Mouse (Mus musculus) spleen, adult 2 months (tissue): Measurements from ENCODE around the gene Mcl1. TPM values are rescaled to one million over a fixed set of nuclear protein-coding genes. Genes with fewer than 3 reads are reported as not detected.

ENCODE experiments used
- DNase-seq, 2 experiments: peaks; one replicate each; pipeline versions ENCODE4 v3.0.0 to v3.0.0-alpha.2; 2012 to 2021; ENCODE audit warnings: low spot score in 2 of 2, low read depth in 1 of 2
- H3K27ac ChIP-seq: fragments of 200-500 bp; 2 replicates; pipeline ENCODE4 v1.5.1; 2012; ENCODE audit warnings: low read length, inconsistent platforms; ENCODE audit not compliant: insufficient read depth
- H3K27me3 ChIP-seq: fragments of 200-500 bp; 2 replicates; pipeline ENCODE4 v1.6.1; 2012; ENCODE audit warnings: mild to moderate bottlenecking, moderate library complexity, low read length, inconsistent platforms; ENCODE audit not compliant: control insufficient read depth, insufficient read depth
- H3K36me3 ChIP-seq: fragments of 200-500 bp; 2 replicates; pipeline ENCODE4 v1.6.1; 2012; ENCODE audit warnings: mild to moderate bottlenecking, low read length, inconsistent platforms; ENCODE audit not compliant: control insufficient read depth, insufficient read depth
- H3K4me1 ChIP-seq: fragments of 200-500 bp; 2 replicates; pipeline ENCODE4 v1.6.1; 2011; ENCODE audit warnings: inconsistent platforms; ENCODE audit not compliant: control insufficient read depth, insufficient read depth, insufficient read length
- H3K4me3 ChIP-seq: fragments of 200-500 bp; 2 replicates; pipeline ENCODE4 v1.5.1; 2011; ENCODE audit warnings: mild to moderate bottlenecking, inconsistent platforms; ENCODE audit not compliant: insufficient read depth, insufficient read length; ENCODE audit errors: extremely low read depth
- CTCF ChIP-seq: fragments of 200-500 bp; IDR thresholded peaks from 2 replicates; pipeline ENCODE4 v1.5.1; 2011; ENCODE audit warnings: mild to moderate bottlenecking, inconsistent platforms; ENCODE audit not compliant: insufficient read depth, insufficient read length, insufficient replicate concordance; ENCODE audit errors: extremely low read depth
- POLR2A ChIP-seq: fragments of 200-500 bp; IDR thresholded peaks from 2 replicates; pipeline ENCODE4 v1.6.1; 2011; ENCODE audit warnings: low read depth, low read length, inconsistent platforms
- WGBS: fragments of 180-500 bp; shearing (Covaris S2); methylation state at CpG from one replicate; pipeline ENCODE4 v1.1.7; 2018; 5-methylcytosine and 5-hydroxymethylcytosine counted together
- polyA plus RNA-seq: library from polyadenylated mRNA; depleted of rRNA; stranded (reverse); fragments of >200 nt; gene quantifications from 2 replicates; pipeline ENCODE4 v1.2.3, GENCODE M21; 2012

Mcl1 gene
- polyA plus RNA-seq, 1 experiment, result 169 TPM

DNA sequence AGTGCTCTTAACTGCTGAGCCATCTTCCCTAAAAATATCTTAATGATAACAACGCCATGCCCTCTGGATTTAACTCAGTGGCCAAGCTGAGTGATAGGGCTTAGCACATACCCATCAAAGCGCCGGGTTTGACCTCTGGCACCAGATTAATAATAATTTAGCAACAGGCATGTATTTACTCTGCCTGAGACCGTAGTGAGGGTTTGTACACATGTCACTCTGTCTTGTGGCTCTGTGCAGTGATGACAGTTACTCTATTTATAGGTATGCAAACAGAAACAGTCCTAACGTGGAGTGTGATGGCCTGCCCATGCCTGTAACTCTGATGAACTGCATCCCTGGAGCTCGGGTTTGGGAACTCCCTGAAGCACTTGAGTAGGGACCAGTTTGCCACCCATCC, 34.1 kb downstream of the Mcl1 start:
- Histone ChIP-seq H3K4me1 (peaks cover 10% of the 10 kb centered on the region; the same call in 1 of the 2 replicates), H3K4me3 (no peak overlapping the region), H3K27me3 (no peaks in the 10 kb centered on the region; the same call in 1 of the 2 replicates), H3K36me3 (no peaks in the 10 kb centered on the region), H3K27ac (no peak overlapping the region)
- TF ChIP-seq CTCF, result no peak
- TF ChIP-seq POLR2A, result no peak
- WGBS, result 54% methylated on average over 6 of the region's 6 CpGs
- DNase-seq, result no peak

DNA sequence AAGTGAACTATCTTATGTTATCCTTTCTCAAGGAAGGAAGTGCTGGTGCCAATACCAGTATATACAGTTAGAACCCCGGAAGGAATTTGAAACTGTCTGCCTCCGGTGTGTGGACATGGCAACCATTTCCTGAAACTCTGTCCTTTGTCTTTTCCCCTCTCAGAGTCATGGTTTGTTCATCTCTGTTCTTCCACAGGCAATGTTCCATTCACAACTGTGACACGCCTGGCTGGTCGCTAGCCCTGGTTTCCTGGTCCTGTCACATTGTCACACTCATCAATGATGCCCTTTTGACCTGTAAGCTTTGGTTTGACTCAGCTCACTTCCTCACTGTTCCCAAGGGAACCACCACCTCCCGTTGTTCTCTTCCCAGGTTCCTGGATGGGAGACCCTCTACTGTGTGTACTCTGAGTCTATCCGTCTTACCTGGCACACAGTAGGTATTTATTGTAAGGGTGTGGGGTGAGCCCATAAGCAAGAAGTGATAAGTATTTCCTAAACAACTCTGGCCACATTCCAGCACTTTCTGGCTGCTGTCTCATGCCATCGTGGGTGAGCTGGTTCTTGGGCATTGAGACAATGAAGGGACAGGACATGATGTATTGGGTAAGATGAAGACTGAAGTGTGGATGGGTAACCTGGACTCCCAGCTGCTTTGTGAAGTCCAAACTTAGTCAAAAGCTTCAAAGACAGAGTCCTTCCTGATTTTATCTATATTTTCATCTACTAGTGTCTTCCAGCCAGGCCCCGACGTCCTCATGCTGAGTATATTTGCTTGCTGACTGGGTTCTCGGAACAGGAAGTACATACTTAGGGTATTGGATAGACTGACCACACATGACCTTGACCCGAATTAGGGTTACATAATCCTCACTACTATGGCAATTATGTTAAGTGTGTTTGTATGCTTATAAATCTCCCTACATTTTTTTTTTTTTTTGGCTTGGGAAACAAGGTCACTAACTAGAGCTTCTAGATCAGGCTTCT, 35.5 kb downstream of the Mcl1 start:
- no peak overlapping the region for H3K27ac ChIP-seq
- TF ChIP-seq CTCF (no peak), POLR2A (no peak)
- H3K4me3 ChIP-seq, result no peak overlapping the region
- no peak for DNase-seq
- no peaks in the 10 kb centered on the region for H3K36me3 ChIP-seq
- 45% methylated on average over 11 of the region's 11 CpGs for WGBS
- H3K4me1 ChIP-seq, result peaks cover 10% of the 10 kb centered on the region; the same call in 1 of the 2 replicates
- no peaks in the 10 kb centered on the region for H3K27me3 ChIP-seq

DNA sequence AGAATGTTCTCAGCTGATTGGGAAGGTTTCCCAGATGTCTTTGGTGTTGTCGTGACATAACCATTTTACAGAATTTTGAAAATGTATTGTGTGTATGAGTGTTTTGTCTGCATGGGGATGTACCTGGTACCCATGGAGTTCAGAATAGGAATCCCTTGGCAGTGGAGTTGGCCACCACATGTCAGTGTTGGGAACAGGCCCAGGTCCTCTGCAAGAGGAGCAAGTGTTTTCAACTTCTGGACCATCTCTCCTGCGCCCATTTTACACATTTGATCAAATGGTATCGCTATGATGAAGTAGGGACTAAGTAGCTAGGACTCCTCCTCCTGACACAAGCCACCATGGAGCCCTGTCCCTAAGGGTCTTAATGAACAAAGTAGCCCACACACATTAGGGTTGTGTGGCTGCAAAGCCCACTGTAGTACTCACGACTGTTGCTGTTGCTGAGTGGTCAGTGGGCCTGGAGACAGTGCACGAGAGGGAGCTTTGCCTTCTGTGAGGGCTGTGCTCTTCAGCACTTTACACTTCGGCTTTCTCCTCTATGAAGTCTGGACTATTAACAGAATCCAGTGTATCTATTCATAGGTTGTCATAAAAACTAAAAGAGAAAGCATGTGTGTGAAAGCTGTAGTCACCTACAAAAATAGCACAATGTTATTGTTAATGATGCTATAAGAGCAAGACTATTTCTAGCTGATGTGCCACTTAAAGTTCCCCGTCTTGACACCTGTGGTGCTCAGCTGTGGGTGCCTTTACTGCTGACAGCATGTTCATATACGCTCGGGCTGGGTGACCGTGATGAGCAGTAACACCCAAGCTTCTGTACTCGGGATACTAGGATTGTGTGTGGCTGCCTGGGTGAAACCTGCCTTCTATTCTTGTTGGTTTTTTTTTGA, 36.5 kb downstream of the Mcl1 start:
- Histone ChIP-seq H3K4me1 (peaks cover 10% of the 10 kb centered on the region; the same call in 1 of the 2 replicates), H3K36me3 (no peaks in the 10 kb centered on the region), H3K4me3 (no peak overlapping the region), H3K27ac (no peak overlapping the region), H3K27me3 (no peaks in the 10 kb centered on the region)
- 70% methylated on average over 11 of the region's 11 CpGs for WGBS
- no peak for DNase-seq
- TF ChIP-seq CTCF (no peak), POLR2A (no peak)

DNA sequence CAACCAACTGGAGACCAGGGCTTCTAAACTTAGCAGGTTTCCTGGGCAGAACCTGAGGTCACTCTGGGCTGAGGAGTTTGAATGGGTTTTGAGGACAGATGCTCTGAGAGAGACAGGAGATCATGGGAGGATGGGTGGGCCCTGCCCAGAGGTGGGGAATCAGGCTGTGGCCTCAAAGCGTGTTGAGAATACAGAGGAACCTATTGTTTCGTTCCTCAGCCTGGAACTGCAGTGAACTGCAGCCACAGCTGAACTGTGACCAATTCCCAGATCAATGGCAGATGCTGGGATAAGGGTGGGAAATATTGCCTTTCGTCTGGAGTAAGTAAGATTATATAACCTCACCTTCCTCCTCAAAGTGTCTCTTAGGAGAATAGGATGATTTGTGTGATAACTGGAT, 37.2 kb downstream of the Mcl1 start:
- no peak for DNase-seq
- Histone ChIP-seq H3K27ac (no peak overlapping the region), H3K27me3 (no peaks in the 10 kb centered on the region), H3K4me3 (no peak overlapping the region), H3K4me1 (peaks cover 10% of the 10 kb centered on the region; the same call in 1 of the 2 replicates), H3K36me3 (no peaks in the 10 kb centered on the region)
- WGBS, result 83% methylated on average over 3 of the region's 3 CpGs
- TF ChIP-seq POLR2A, result no peak
- TF ChIP-seq CTCF, result no peak

DNA sequence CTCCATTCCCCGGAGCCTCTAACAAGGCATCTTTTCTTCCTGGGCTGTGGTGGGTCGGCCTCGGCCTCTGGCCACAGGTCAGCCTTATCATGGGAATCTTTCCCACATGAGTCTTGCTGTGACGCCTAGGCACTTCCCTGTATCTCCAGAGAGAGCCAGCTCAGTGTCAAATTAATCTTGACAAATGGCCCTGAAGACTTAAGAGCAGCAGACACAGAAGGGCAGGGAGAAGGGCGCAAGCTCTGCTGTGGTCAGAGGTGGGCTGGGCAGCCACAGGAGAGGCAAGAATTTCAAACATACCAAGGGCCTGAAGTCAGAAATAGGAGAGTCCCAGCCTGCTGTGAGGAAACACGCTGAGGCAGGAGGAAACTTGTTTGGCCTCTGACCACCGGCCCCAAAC, 37.8 kb downstream of the Mcl1 start:
- Histone ChIP-seq H3K36me3 (no peaks in the 10 kb centered on the region), H3K4me3 (no peak overlapping the region), H3K27me3 (no peaks in the 10 kb centered on the region), H3K4me1 (peaks cover 10% of the 10 kb centered on the region; the same call in 1 of the 2 replicates), H3K27ac (no peak overlapping the region)
- WGBS, result 77% methylated on average over 7 of the region's 7 CpGs
- TF ChIP-seq POLR2A (no peak), CTCF (no peak)
- DNase-seq, result no peak

DNA sequence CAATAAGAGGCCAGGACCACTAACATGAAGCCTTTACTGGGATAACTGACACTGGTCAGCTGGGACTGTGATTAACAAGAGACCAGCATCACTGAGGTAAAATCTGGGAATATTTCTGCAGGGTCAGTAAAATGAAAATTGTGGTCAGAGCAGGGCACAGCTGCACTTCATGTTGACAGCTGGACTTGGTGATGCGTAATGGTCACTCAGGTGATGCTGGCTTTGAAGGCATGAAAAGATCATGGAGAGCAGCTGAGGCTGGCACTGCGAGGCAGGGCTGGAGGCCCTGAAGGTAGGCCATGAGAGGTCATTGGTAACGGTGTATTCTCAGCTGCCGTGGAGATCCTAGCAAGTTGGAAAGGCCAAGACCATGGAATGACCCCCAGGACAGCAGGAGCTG, 39.7 kb downstream of the Mcl1 start:
- H3K36me3 ChIP-seq, result no peaks in the 10 kb centered on the region
- no peak for DNase-seq
- no peaks in the 10 kb centered on the region for H3K27me3 ChIP-seq
- 95% methylated on average over 4 of the region's 4 CpGs for WGBS
- H3K27ac ChIP-seq, result no peak overlapping the region
- TF ChIP-seq POLR2A (no peak), CTCF (no peak)
- peaks cover 10% of the 10 kb centered on the region; the same call in 1 of the 2 replicates for H3K4me1 ChIP-seq
- H3K4me3 ChIP-seq, result no peak overlapping the region
